Mouse (Mus musculus) forebrain, embryonic 10.5 days (tissue): ENCODE results near the gene Gm44790. TPM values are rescaled to one million over a fixed set of nuclear protein-coding genes. Genes with fewer than 3 reads are reported as not detected.

Experiments
- DNase-seq: peaks from one replicate; pipeline ENCODE4 v3.0.0-alpha.2; 2017; ENCODE audit warnings: low spot score; ENCODE audit errors: extremely low spot score
- H3K27ac ChIP-seq: fragments of 300-500 bp; sonication (generic); 2 replicates; pipeline ENCODE4 v1.5.1; 2016; ENCODE audit warnings: mild to moderate bottlenecking
- H3K27me3 ChIP-seq: fragments of 300-500 bp; sonication (generic); 2 replicates; pipeline ENCODE4 v1.6.1; 2016; ENCODE audit warnings: mild to moderate bottlenecking; ENCODE audit not compliant: poor library complexity, severe bottlenecking
- H3K36me3 ChIP-seq: fragments of 300-500 bp; sonication (generic); replicated peaks from 2 replicates; pipeline ENCODE4 v1.6.1; 2016; ENCODE audit warnings: mild to moderate bottlenecking, moderate library complexity
- H3K4me1 ChIP-seq: fragments of 300-500 bp; sonication (generic); 2 replicates; pipeline ENCODE4 v1.6.1; 2016
- H3K4me3 ChIP-seq: fragments of 300-500 bp; sonication (generic); 2 replicates; pipeline ENCODE4 v1.5.1; 2016; ENCODE audit warnings: mild to moderate bottlenecking, moderate library complexity
- H3K9me3 ChIP-seq: fragments of 300-500 bp; sonication (generic); 2 replicates; pipeline ENCODE4 v1.6.1; 2016; ENCODE audit warnings: mild to moderate bottlenecking, moderate library complexity
- WGBS: fragments of 180-500 bp; shearing (Covaris S2); methylation state at CpG from one replicate; pipeline ENCODE4 v1.1.7; 2016; 5-methylcytosine and 5-hydroxymethylcytosine counted together
- polyA plus RNA-seq: library from polyadenylated mRNA; unstranded; fragments of >200 nt; fragmentation: Nextera tagmentation; extraction: Ambion mirVana; gene quantifications from 2 replicates; pipeline ENCODE4 v1.2.1, GENCODE M21; 2016

The Gm44790 gene
- polyA plus RNA-seq, 1 experiment from 2014 or later = 0.83 TPM

DNA sequence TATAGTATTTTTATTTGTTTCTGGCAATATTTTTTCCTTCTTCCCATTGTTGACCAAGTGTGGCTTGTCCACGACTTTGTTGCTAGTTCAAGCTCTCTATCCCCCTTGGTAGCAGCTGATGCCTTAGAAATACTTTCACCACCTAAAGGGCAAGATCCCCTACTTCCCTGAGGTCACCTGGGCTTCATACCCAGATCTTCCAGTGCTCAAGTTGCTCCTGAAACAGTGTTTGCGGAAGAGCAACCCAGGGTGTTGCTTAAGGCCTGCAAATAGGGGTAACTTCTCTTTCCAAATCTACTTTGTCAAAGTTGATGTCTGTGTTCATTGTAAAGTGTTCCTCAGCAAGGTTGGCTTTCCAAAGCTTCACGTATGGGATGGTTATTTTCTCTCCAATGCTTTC is 7.2 kb upstream of the Gm44790 start:
- Histone ChIP-seq H3K9me3 (no peaks in the 10 kb centered on the region), H3K36me3 (peaks cover 98% of the 10 kb centered on the region), H3K4me1 (no peaks in the 10 kb centered on the region), H3K27me3 (no peaks in the 10 kb centered on the region), H3K4me3 (no peak overlapping the region), H3K27ac (no peak overlapping the region)
- WGBS = 89% methylated on average over 3 of the region's 3 CpGs
- no peak for DNase-seq

DNA sequence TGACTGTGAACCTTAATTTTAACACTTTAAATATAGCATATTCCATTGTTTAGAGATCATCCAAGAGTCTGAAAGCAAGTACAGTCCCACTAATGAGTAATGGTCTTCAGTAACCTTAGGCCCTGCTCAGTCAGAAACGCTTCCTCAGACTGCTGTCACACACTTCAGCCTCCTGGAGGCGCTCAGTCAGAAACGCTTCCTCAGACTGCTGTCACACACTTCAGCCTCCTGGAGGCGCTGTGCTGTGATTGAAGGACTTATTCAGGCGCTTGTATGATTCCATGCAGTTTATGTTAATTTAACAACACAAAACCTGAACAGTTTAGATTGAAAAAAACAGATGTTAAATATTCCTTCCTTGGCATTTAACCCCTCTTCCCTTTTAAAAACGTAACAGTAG is 6.0 kb upstream of the Gm44790 start:
- Histone ChIP-seq H3K27me3 (no peaks in the 10 kb centered on the region), H3K4me3 (no peak overlapping the region), H3K36me3 (peaks cover 98% of the 10 kb centered on the region), H3K27ac (no peak overlapping the region), H3K4me1 (no peaks in the 10 kb centered on the region), H3K9me3 (no peaks in the 10 kb centered on the region)
- WGBS = 75% methylated on average over 6 of the region's 6 CpGs
- DNase-seq = no peak

DNA sequence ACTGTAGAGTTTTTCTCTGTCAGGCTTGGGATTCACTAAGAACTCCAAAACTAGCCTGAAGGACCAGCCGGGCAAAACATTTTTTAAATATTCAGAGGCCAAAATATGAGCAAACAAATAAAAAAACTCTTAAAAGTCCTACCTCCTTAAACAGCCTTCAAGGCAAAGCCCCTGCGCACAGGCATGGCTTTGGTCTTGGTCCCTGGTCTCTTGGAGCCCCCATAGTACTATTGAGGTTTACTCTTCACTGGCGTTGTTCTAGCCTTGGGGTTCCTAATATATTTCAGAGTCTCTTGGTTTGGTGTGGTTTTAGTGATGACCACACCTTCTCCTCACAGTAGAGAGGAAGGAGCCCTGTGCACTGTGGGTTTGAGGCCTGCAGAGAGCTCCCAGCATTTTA is 5.1 kb downstream of the Gm44790 start:
- no peaks in the 10 kb centered on the region for H3K9me3 ChIP-seq
- no peak overlapping the region for H3K27ac ChIP-seq
- H3K4me1 ChIP-seq = no peaks in the 10 kb centered on the region
- peaks cover 100% of the 10 kb centered on the region for H3K36me3 ChIP-seq
- no peak overlapping the region for H3K4me3 ChIP-seq
- no peak for DNase-seq
- 91% methylated on average over 3 of the region's 3 CpGs for WGBS
- H3K27me3 ChIP-seq = no peaks in the 10 kb centered on the region

DNA sequence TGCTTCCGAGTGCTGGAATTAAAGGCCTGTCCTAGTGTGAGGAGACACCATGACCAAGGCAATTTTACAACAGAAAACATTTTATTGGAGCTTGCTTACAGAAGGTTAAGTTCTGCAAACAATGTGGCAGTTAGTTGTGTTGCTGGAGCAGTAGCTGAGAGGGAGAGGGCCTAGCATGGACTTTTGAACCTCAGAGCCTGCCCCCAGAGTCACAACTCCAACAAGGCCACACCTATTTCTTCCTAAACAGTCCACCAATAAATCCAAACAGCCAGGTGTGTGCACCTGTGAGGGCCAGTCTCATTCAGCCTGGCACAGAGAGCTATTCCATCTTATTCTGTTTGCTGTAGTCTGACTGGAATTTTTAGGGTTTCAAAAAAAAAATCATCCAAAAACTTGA is 7.2 kb downstream of the Gm44790 start:
- Histone ChIP-seq H3K27me3 (no peaks in the 10 kb centered on the region), H3K27ac (no peak overlapping the region), H3K4me3 (no peak overlapping the region), H3K36me3 (peaks cover 82% of the 10 kb centered on the region), H3K4me1 (peaks cover 6% of the 10 kb centered on the region; the same call in 1 of the 2 replicates), H3K9me3 (no peaks in the 10 kb centered on the region)
- WGBS = 97% methylated on average over 1 of the region's 1 CpGs
- DNase-seq = no peak

DNA sequence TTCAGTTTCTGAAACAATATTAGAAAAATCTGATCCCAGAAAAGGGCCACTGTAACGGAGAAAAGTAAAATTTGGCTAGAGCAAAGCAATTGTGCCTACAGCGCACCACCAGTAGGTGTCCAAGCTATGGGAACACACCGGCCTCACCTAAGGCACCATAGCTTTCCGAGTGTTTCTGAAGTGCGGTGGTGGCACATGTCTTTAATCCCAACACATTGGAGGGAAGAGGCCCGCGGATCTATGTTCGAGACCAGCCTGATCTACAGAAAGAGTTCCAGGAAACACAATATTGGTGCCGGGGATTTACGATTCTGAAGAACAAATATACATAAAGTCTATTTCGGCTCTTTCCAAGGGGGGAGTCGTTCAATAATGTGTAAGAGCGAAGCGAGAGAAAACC is 11.3 kb downstream of the Gm44790 start:
- Histone ChIP-seq H3K9me3 (no peaks in the 10 kb centered on the region), H3K36me3 (peaks cover 55% of the 10 kb centered on the region), H3K4me3 (peak overlapping the region; percentile 89), H3K27ac (peak overlapping the region; percentile 93), H3K4me1 (peaks cover 19% of the 10 kb centered on the region), H3K27me3 (no peaks in the 10 kb centered on the region)
- peak; percentile 54 for DNase-seq
- WGBS = 3% methylated on average over 14 of the region's 14 CpGs

DNA sequence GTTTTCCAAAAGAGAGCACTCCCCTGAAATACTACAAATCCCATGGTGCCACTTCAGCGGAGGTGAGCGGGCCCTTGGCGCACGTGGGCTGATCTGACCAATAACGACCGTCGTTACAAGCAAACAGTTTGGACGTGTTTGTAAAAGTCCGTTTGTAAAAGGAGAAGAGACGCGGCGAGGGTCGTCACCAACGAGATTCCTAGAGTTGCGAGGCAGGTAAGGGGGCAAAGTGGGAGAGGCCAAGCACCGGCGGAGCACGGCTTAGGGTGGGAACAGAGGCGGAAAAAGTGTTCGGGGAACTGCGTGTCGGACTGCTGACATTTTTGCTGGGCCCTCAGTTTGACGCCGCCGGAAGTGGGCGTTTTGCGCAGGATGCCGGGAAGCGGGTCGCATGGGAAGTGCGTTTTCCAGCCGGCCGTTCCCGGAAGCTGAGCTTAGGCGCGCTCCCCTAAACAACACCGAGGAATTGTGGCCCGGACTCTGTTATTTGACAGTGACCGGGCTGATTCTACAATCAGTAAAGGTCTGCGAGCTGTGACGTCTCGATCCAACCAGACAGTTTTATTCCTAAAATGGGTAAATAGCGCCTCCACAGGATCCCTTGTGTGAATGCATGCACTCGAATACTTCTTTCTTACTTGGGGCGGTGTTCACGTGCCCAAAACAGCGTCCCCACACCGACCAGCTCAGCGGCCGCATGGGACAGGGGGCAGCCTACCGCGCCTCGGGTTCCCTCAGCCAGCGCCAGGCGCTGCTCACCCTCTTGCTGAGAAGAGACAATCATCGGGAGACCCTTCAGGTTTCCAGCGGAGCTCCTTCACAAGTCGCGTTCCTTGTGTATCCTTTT is 12.0 kb downstream of the Gm44790 start, which contains the start of gene C87436:
TSS of gene C87436 (plus strand) at position 103 of the 847 bp plus-strand sequence.
- Histone ChIP-seq H3K27ac (peak within 1 kb of the TSS; percentile 93), H3K27me3 (no peaks in the 10 kb centered on the region), H3K36me3 (peaks cover 55% of the 10 kb centered on the region), H3K9me3 (no peaks in the 10 kb centered on the region), H3K4me3 (peak within 1 kb of the TSS; percentile 89), H3K4me1 (peaks cover 19% of the 10 kb centered on the region)
- WGBS = under 1% methylated on average over 59 of the region's 59 CpGs
- DNase-seq = peak; percentile 97

DNA sequence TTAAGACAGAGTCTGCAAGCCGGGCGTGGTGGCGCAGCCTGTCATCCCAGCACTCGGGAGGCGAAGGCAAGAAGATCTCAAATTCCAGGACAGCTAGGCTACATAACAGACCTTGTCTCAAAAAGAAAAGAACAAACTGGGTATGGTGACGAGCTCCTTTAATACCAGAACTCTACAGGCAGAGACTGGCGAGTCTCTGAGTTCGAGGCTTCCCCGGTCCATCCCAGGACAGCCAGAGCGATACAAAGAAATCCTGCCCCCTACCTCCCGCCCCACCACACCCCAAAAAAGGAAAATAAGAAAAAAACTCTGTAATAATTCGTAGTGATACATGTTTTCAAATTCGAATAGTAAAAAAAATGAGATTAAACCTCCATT is 12.7 kb downstream of the Gm44790 start:
- Histone ChIP-seq H3K36me3 (peaks cover 55% of the 10 kb centered on the region), H3K4me3 (peak overlapping the region; percentile 89), H3K27ac (peak overlapping the region; percentile 93), H3K4me1 (peaks cover 19% of the 10 kb centered on the region), H3K27me3 (no peaks in the 10 kb centered on the region), H3K9me3 (no peaks in the 10 kb centered on the region)
- WGBS = 7% methylated on average over 13 of the region's 13 CpGs
- DNase-seq = no peak

DNA sequence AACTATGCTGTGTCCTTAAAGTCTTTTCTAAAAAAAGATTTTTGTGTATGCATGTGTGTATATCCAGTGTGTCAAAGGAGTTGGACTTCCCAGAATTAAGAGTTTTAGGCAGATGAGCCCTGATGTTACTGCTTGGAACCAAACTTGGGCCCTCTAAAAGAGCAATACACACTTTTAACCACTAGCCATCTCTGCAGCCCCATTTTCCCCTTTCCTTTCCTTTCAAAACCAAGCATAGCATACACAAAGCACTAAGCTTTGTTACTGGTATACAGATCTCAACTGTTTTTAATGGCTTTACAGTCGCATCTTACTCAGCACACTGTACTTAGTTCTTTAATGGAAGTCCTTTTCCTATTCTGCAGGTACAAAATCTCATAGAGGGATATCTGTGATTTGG is 13.1 kb downstream of the Gm44790 start:
- H3K4me1 ChIP-seq = peaks cover 19% of the 10 kb centered on the region
- H3K27ac ChIP-seq = peak overlapping the region; percentile 93; the same call in 1 of the 2 replicates
- WGBS = 85% methylated on average over 1 of the region's 1 CpGs
- peaks cover 55% of the 10 kb centered on the region for H3K36me3 ChIP-seq
- no peaks in the 10 kb centered on the region for H3K27me3 ChIP-seq
- H3K4me3 ChIP-seq = peak overlapping the region; percentile 89
- no peaks in the 10 kb centered on the region for H3K9me3 ChIP-seq
- DNase-seq = no peak

DNA sequence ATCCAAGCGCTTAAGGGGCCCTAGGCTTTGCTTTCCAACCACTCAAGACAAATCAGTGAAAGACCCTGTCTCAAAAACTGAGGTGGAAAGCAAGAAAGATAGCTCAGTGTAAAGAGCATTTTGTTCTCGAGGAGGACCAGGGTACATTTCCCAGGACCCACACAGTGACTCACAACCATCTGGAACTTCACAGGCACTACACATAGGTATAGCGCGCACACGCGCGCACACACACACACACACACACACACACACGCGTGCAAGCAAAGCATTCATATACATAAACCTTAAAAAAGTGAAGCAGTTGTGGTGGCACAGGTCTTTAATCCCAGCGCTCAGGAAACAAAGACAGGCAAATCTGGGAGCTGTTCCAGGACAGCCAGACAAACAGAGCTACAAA is 15.1 kb downstream of the Gm44790 start:
- peaks cover 53% of the 10 kb centered on the region for H3K36me3 ChIP-seq
- peaks cover 19% of the 10 kb centered on the region for H3K4me1 ChIP-seq
- no peak for DNase-seq
- no peaks in the 10 kb centered on the region for H3K27me3 ChIP-seq
- H3K27ac ChIP-seq = no peak overlapping the region
- H3K9me3 ChIP-seq = no peaks in the 10 kb centered on the region
- H3K4me3 ChIP-seq = no peak overlapping the region
- 95% methylated on average over 10 of the region's 10 CpGs for WGBS

DNA sequence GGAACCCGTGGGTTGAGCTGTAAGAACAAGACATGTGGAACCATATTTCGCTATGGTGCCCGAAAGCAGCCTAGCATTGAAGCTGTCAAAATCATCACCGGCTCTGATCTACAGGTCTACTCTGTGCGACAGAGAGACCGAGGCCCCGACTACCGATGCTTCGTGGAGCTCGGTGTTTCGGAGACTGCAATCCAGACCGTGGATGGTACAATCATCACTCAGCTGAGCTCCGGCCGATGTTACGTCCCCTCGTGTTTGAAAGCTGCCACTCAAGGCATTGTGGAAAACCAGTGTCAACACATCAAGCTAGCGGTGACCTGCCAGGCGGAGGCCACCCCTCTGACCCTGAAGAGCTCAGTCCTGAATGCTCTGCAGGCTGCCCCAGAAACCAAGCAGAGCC is 19.1 kb downstream of the Gm44790 start:
- 95% methylated on average over 18 of the region's 18 CpGs for WGBS
- Histone ChIP-seq H3K27me3 (no peaks in the 10 kb centered on the region), H3K9me3 (no peaks in the 10 kb centered on the region), H3K27ac (no peak overlapping the region), H3K4me3 (no peak overlapping the region), H3K4me1 (no peaks in the 10 kb centered on the region), H3K36me3 (peaks cover 82% of the 10 kb centered on the region)
- no peak for DNase-seq

DNA sequence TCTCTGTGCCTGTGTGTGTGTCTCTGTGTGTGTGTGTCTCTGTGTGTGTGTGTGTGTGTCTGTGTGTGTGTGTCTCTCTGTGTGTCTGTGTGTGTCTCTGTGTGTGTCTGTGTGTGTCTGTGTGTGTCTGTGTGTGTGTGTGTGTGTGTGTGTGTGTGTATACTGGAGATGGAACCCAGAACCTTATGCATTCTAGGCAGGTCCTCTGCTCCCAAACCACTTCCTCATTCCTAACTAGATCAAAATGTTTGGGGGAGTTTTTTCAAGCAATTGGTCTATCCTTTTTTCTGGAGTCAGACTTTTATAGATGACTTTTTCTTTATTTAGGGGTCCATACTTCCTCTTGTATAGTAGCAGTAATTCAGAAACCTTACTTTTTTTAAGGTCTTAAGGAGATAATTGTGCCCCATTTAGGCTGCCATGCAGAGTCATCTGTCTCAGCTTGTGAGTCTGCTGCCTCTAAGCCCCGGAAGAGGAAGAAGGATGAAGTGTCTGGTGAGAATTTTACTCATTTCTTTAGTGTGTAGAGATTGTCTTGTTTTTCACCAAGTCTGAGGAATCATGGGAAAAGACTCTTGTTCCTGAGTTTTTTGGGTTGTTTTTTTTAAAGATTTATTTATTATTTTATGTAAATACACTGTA is 20.6 kb downstream of the Gm44790 start:
- H3K4me3 ChIP-seq = no peak overlapping the region
- H3K9me3 ChIP-seq = no peaks in the 10 kb centered on the region
- no peak for DNase-seq
- H3K27me3 ChIP-seq = no peaks in the 10 kb centered on the region
- no peaks in the 10 kb centered on the region for H3K4me1 ChIP-seq
- 86% methylated on average over 1 of the region's 1 CpGs for WGBS
- no peak overlapping the region for H3K27ac ChIP-seq
- H3K36me3 ChIP-seq = peaks cover 85% of the 10 kb centered on the region

DNA sequence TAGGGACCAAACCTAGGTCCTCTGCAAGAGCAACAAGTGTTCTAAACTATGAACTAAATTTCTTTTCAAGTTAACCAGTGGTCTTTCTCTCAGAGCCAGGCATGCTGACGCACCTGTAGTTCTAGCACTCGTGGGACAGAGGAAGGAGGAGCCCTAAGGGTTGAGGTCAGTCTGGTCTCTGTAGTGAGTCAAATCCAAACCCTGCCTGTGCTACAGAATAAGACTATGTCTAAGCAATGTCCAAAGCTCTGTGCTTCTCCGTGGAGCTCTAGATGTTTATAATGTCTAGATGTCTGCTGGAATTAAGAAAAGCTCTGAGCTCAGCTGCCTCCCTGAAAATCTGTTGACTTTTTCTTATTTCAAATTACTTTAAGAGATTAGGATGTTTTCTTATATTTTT is 30.3 kb downstream of the Gm44790 start:
- H3K27me3 ChIP-seq = no peaks in the 10 kb centered on the region
- H3K36me3 ChIP-seq = peaks cover 83% of the 10 kb centered on the region
- 90% methylated on average over 3 of the region's 3 CpGs for WGBS
- no peak overlapping the region for H3K27ac ChIP-seq
- no peak overlapping the region for H3K4me3 ChIP-seq
- DNase-seq = no peak
- no peaks in the 10 kb centered on the region for H3K4me1 ChIP-seq
- H3K9me3 ChIP-seq = no peaks in the 10 kb centered on the region

DNA sequence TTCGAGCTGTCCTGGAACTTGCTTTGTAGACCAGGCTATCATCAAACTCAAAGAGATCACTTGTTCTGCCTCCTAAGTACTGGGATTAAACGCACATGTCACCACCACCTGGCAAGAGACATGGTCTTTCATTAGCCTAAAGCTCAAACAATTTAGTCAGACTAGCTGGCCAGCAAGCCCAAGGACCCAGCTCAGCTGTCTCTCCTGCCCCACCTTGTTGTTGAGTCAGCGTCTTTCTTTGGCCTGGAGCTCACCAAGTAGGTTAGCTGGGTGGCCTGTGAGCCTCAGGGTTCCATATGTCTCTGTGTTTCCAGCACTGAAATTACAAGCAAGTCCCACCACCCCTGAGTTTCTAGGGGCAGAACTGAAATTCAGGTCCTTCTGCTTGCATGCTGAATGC is 36.6 kb downstream of the Gm44790 start:
- Histone ChIP-seq H3K4me1 (0 out of 2 replicates have a peak, but pooled peaks cover 3% of the 10 kb centered on the region), H3K36me3 (peaks cover 83% of the 10 kb centered on the region), H3K9me3 (no peaks in the 10 kb centered on the region), H3K27ac (no peak overlapping the region), H3K27me3 (no peaks in the 10 kb centered on the region), H3K4me3 (no peak overlapping the region)
- WGBS = 89% methylated on average over 3 of the region's 3 CpGs
- no peak for DNase-seq
